Mouse (Mus musculus) testis, adult 2 months (tissue): ENCODE measurements around the gene Tsc22d3.

Experiments
- CTCF ChIP-seq: fragments of 200-500 bp; IDR thresholded peaks from 2 replicates; pipeline ENCODE4 v1.5.1; 2012; ENCODE audit warnings: low read depth, mild to moderate bottlenecking, inconsistent platforms, low read length, moderate library complexity; ENCODE audit not compliant: control insufficient read depth, insufficient read depth, insufficient replicate concordance
- POLR2A ChIP-seq: fragments of 200-500 bp; IDR thresholded peaks from 2 replicates; pipeline ENCODE4 v1.6.1; 2012; ENCODE audit warnings: low read depth, mild to moderate bottlenecking, inconsistent platforms, low read length, moderate library complexity; ENCODE audit not compliant: control insufficient read depth

DNA sequence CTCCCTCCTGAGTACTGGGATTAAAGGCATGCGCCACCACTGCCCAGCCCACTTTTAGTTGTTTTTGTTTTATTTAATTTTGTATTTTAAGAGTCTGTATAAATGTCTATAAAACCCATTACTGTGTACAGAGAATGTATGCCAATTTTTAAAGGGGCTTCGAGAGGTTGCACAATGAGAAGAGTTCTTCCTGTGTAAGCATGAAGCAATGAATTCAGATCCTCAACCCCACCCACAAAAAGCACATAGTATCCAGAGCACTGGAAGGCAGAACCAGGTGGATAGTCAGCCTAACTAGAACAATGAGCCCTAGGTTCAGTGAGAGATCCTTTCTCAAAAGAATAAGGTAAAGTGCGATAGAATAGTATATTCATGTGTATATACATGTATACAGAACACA is 110.3 kb downstream of the Tsc22d3 start:
- TF ChIP-seq POLR2A (no peak), CTCF (no peak)
